Mouse (Mus musculus) embryonic facial prominence, embryonic 14.5 days (tissue): ENCODE measurements around the gene Kat8. TPM values are rescaled to one million over a fixed set of nuclear protein-coding genes. Genes with fewer than 3 reads are reported as not detected.

Experiments used
- ATAC-seq: fragments of 200-750 bp; cut with Nextera tagmentation; 2 replicates; pipeline ENCODE4 v1.8.0; 2017; ENCODE audit warnings: low read depth, moderate number of reproducible peaks, moderate TSS enrichment
- DNase-seq: peaks from one replicate; pipeline ENCODE4 v3.0.0-alpha.2; 2015; ENCODE audit warnings: low spot score
- H3K27ac ChIP-seq: fragments of 300-500 bp; sonication (generic); replicated peaks from 2 replicates; pipeline ENCODE4 v1.5.1; 2014; ENCODE audit warnings: low read depth, mild to moderate bottlenecking, low read length, moderate library complexity
- H3K27me3 ChIP-seq: fragments of 300-500 bp; sonication (generic); replicated peaks from 2 replicates; pipeline ENCODE4 v1.6.1; 2014; ENCODE audit warnings: low read length; ENCODE audit not compliant: control insufficient read depth, insufficient read depth
- H3K36me3 ChIP-seq: fragments of 300-500 bp; sonication (generic); 2 replicates; pipeline ENCODE4 v1.6.1; 2014; ENCODE audit warnings: low read length, mixed read lengths; ENCODE audit not compliant: control insufficient read depth, insufficient read depth
- H3K4me1 ChIP-seq: fragments of 300-500 bp; sonication (generic); 2 replicates; pipeline ENCODE4 v1.6.1; 2014; ENCODE audit warnings: antibody characterized with exemption, low read length; ENCODE audit not compliant: control insufficient read depth, insufficient read depth
- H3K4me2 ChIP-seq: fragments of 300-500 bp; sonication (generic); 2 replicates; pipeline ENCODE4 v1.6.1; 2014; ENCODE audit warnings: low read depth, mild to moderate bottlenecking, low read length, moderate library complexity, mixed read lengths
- H3K4me3 ChIP-seq: fragments of 300-500 bp; sonication (generic); 2 replicates; pipeline ENCODE4 v1.5.1; 2014; ENCODE audit warnings: low read depth, mild to moderate bottlenecking, low read length
- H3K9ac ChIP-seq: fragments of 300-500 bp; sonication (generic); 2 replicates; pipeline ENCODE4 v1.6.1; 2014; ENCODE audit warnings: low read depth, mild to moderate bottlenecking, low read length, moderate library complexity, mixed read lengths
- H3K9me3 ChIP-seq: fragments of 300-500 bp; sonication (generic); 2 replicates; pipeline ENCODE4 v1.6.1; 2016; ENCODE audit warnings: low read length; ENCODE audit not compliant: control insufficient read depth
- WGBS: fragments of 180-500 bp; shearing (Covaris S2); extraction: QIAGEN DNeasy Blood & Tissue Kit; methylation state at CpG from one replicate; pipeline ENCODE4 v1.1.7; 2014; 5-methylcytosine and 5-hydroxymethylcytosine counted together
- polyA plus RNA-seq: library from polyadenylated mRNA; unstranded; fragments of >200 nt; fragmentation: Nextera tagmentation; extraction: Ambion mirVana; gene quantifications from 2 replicates; pipeline ENCODE4 v1.2.1, GENCODE M21; 2014

Gene Kat8
- polyA plus RNA-seq, 1 experiment from 2014 or later = 31.7 TPM

- Histone ChIP-seq H3K9me3 (no peaks in the 10 kb centered on the region), H3K4me2 (no peak overlapping the region), H3K9ac (no peak overlapping the region), H3K4me3 (no peak overlapping the region), H3K36me3 (peaks cover 8% of the 10 kb centered on the region; the same call in 1 of the 2 replicates), H3K4me1 (peaks cover 7% of the 10 kb centered on the region), H3K27ac (no peak overlapping the region), H3K27me3 (peaks cover 18% of the 10 kb centered on the region; the same call in 1 of the 2 replicates)
- DNase-seq = no peak
- ATAC-seq = no peak
- WGBS = 67% methylated on average over 5 of the region's 5 CpGs
These were observed 18.3 kb downstream of the Kat8 start for GRCm38 (mm10) chr7:127930636-127931035.

- Histone ChIP-seq H3K9ac (no peak overlapping the region), H3K9me3 (no peaks in the 10 kb centered on the region), H3K36me3 (peaks cover 3% of the 10 kb centered on the region; the same call in 1 of the 2 replicates), H3K27me3 (peaks cover 18% of the 10 kb centered on the region; the same call in 1 of the 2 replicates), H3K4me2 (no peak overlapping the region), H3K4me1 (peaks cover 13% of the 10 kb centered on the region), H3K27ac (peak overlapping the region; percentile 36; the same call in 1 of the 2 replicates), H3K4me3 (no peak overlapping the region)
- ATAC-seq = peak; percentile 8; the same call in 1 of the 2 replicates
- DNase-seq = peak; percentile 57
- WGBS = 27% methylated on average over 13 of the region's 13 CpGs
These were observed 19.2 kb downstream of the Kat8 start for GRCm38 (mm10) chr7:127931351-127932135.

GRCm38 (mm10) chr7:127932273-127933031 lies 20.1 kb downstream of the Kat8 start:
- ATAC-seq (peak; percentile 24; the same call in 1 of the 2 replicates), DNase-seq (peak; percentile 72)
- no peak overlapping the region for H3K27ac ChIP-seq
- H3K9me3 ChIP-seq = no peaks in the 10 kb centered on the region
- H3K4me3 ChIP-seq = no peak overlapping the region
- peaks cover 18% of the 10 kb centered on the region; the same call in 1 of the 2 replicates for H3K27me3 ChIP-seq
- peaks cover 13% of the 10 kb centered on the region for H3K4me1 ChIP-seq
- 16% methylated on average over 13 of the region's 13 CpGs for whole genome bisulfite sequencing
- H3K4me2 ChIP-seq = no peak overlapping the region
- H3K36me3 ChIP-seq = no peaks in the 10 kb centered on the region
- no peak overlapping the region for H3K9ac ChIP-seq

GRCm38 (mm10) chr7:127934075-127934474 lies 21.8 kb downstream of the Kat8 start:
- no peak for ATAC-seq
- Histone ChIP-seq H3K9me3 (no peaks in the 10 kb centered on the region), H3K36me3 (no peaks in the 10 kb centered on the region), H3K9ac (0 out of 2 replicates have a peak overlapping the region, but pooled peaks have one; percentile 58), H3K27me3 (peaks cover 9% of the 10 kb centered on the region; the same call in 1 of the 2 replicates), H3K4me1 (peaks cover 13% of the 10 kb centered on the region), H3K27ac (no peak overlapping the region), H3K4me3 (no peak overlapping the region), H3K4me2 (no peak overlapping the region)
- no peak for DNase-seq
- 72% methylated on average over 5 of the region's 5 CpGs for WGBS

GRCm38 (mm10) chr7:127935028-127935722 lies 22.9 kb downstream of the Kat8 start:
- no peaks in the 10 kb centered on the region for H3K36me3 ChIP-seq
- H3K4me2 ChIP-seq = peak overlapping the region; percentile 81
- ATAC-seq = peak; percentile 95
- H3K9me3 ChIP-seq = no peaks in the 10 kb centered on the region
- peak overlapping the region; percentile 77 for H3K4me3 ChIP-seq
- peaks cover 13% of the 10 kb centered on the region for H3K4me1 ChIP-seq
- 8% methylated on average over 24 of the region's 32 CpGs for WGBS
- H3K27ac ChIP-seq = peak overlapping the region; percentile 78
- peak overlapping the region; percentile 68 for H3K9ac ChIP-seq
- peak; percentile 98 for DNase-seq
- H3K27me3 ChIP-seq = 0 out of 2 replicates have a peak, but pooled peaks cover 2% of the 10 kb centered on the region

- Histone ChIP-seq H3K9ac (peak overlapping the region; percentile 68), H3K27ac (peak overlapping the region; percentile 65; the same call in 1 of the 2 replicates), H3K9me3 (no peaks in the 10 kb centered on the region), H3K27me3 (no peaks in the 10 kb centered on the region), H3K4me2 (peak overlapping the region; percentile 81), H3K4me3 (peak overlapping the region; percentile 77), H3K4me1 (peaks cover 13% of the 10 kb centered on the region), H3K36me3 (no peaks in the 10 kb centered on the region)
- ATAC-seq = peak; percentile 31
- WGBS = under 1% methylated on average over 27 of the region's 38 CpGs
- DNase-seq = peak; percentile 29
These were observed 23.4 kb downstream of the Kat8 start for GRCm38 (mm10) chr7:127935748-127936159.

- Histone ChIP-seq H3K9me3 (no peaks in the 10 kb centered on the region), H3K4me3 (peak overlapping the region; percentile 77)
These were observed 24.0 kb downstream of the Kat8 start for GRCm38 (mm10) chr7:127936216-127936884.

More at GRCm38 (mm10) chr7:127936216-127936884, 24.0 kb downstream of the Kat8 start:
- DNase-seq (no peak), ATAC-seq (no peak)
- 57% methylated on average over 18 of the region's 18 CpGs for WGBS
- no peaks in the 10 kb centered on the region for H3K36me3 ChIP-seq
- H3K27ac ChIP-seq = no peak overlapping the region
- peaks cover 12% of the 10 kb centered on the region for H3K4me1 ChIP-seq
- peak overlapping the region; percentile 81 for H3K4me2 ChIP-seq
- peak overlapping the region; percentile 68 for H3K9ac ChIP-seq
- no peaks in the 10 kb centered on the region for H3K27me3 ChIP-seq
